Mouse (Mus musculus) neural tube, embryonic 13.5 days (tissue): ENCODE measurements around the gene Khdc1c. TPM values are rescaled to one million over a fixed set of nuclear protein-coding genes. Genes with fewer than 3 reads are reported as not detected.
"Not testable (repeated sequence)": the region's sequence is repeated elsewhere in the genome, so short reads cannot be mapped to it uniquely, and the experiment has no call there.

Experiments used
- ATAC-seq: fragments of 200-750 bp; cut with Nextera tagmentation; 2 replicates; pipeline ENCODE4 v1.8.0; 2017; ENCODE audit warnings: low read depth, mild to moderate bottlenecking, moderate TSS enrichment, moderate library complexity
- H3K27ac ChIP-seq: fragments of 300-500 bp; sonication (generic); replicated peaks from 2 replicates; pipeline ENCODE4 v1.5.1; 2015; ENCODE audit warnings: moderate library complexity, mild to moderate bottlenecking, inconsistent platforms
- H3K27me3 ChIP-seq: fragments of 300-500 bp; sonication (generic); 2 replicates; pipeline ENCODE4 v1.6.1; 2015; ENCODE audit warnings: mild to moderate bottlenecking, inconsistent platforms
- H3K36me3 ChIP-seq: fragments of 300-500 bp; sonication (generic); 2 replicates; pipeline ENCODE4 v1.6.1; 2015; ENCODE audit warnings: mild to moderate bottlenecking, inconsistent platforms
- H3K4me1 ChIP-seq: fragments of 300-500 bp; sonication (generic); replicated peaks from 2 replicates; pipeline ENCODE4 v1.6.1; 2015; ENCODE audit warnings: inconsistent platforms
- H3K4me2 ChIP-seq: fragments of 300-500 bp; sonication (generic); 2 replicates; pipeline ENCODE4 v1.6.1; 2015; ENCODE audit warnings: inconsistent platforms, mild to moderate bottlenecking, moderate library complexity
- H3K4me3 ChIP-seq: fragments of 300-500 bp; sonication (generic); 2 replicates; pipeline ENCODE4 v1.5.1; 2015; ENCODE audit warnings: mild to moderate bottlenecking, inconsistent platforms
- H3K9ac ChIP-seq: fragments of 300-500 bp; sonication (generic); 2 replicates; pipeline ENCODE4 v1.6.1; 2015; ENCODE audit warnings: moderate library complexity, mild to moderate bottlenecking, inconsistent platforms
- H3K9me3 ChIP-seq: fragments of 300-500 bp; sonication (generic); 2 replicates; pipeline ENCODE4 v1.6.1; 2016; ENCODE audit warnings: inconsistent platforms
- WGBS: fragments of 180-500 bp; shearing (Covaris S2); methylation state at CpG from one replicate; pipeline ENCODE4 v1.1.7; 2015; 5-methylcytosine and 5-hydroxymethylcytosine counted together
- polyA plus RNA-seq: library from polyadenylated mRNA; unstranded; fragments of >200 nt; fragmentation: Nextera tagmentation; extraction: Ambion mirVana; gene quantifications from 2 replicates; pipeline ENCODE4 v1.2.1, GENCODE M21; 2015

The Khdc1c gene
- not detected in 2 replicates for polyA plus RNA-seq

GRCm38 (mm10) chr1:21368031-21368430 is at the start of gene Khdc1c:
Khdc1c (plus strand) TSS chr1:21368331.
- ATAC-seq, H3K27ac ChIP-seq, H3K4me1 ChIP-seq, H3K4me3 ChIP-seq, H3K27me3 ChIP-seq, H3K9ac ChIP-seq, H3K36me3 ChIP-seq, H3K4me2 ChIP-seq, H3K9me3 ChIP-seq: not testable (repeated sequence)
- 81% methylated on average over 1 of the region's 1 CpGs for WGBS

DNA sequence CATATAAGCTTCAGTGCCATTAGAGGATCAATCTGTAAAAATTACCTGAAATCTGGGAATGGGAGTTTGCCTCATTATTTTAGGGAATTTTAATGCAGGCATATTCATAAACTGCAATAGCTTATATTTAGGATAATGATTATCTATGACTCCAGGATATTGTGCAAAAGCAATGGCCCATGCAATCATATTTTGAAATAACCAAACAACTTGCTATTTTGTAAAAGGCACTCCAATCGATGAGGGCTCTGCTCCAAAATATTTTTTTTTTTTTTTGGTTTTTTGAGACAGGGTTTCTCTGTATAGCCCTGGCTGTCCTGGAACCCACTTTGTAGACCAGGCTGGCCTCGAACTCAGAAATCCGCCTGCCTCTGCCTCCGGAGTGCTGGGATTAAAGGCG is 47.9 kb upstream of the Khdc1c start:
- WGBS = 93% methylated on average over 5 of the region's 5 CpGs

DNA sequence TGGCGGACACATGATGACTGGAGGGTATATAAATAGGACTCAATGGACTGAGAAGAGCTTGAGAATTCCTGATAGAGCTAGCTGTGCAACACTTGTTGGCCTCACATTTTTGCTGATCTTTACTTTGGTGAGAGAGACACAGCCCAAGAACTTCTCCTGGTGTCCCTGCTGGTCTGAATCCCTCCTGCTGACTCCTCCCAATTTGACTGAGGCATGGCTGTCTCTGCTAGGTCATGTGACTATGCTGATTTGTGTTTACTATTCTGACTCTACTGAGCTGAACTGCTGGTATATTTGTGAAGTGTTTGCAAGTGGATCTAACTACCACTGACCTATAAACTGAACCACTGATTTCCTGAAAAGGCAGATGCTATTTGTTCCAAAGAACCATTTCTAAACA is 46.5 kb upstream of the Khdc1c start:
- no peak overlapping the region for H3K9ac ChIP-seq
- H3K4me2 ChIP-seq = no peak overlapping the region
- H3K4me1 ChIP-seq = no peaks in the 10 kb centered on the region; the same call in 1 of the 2 replicates
- 89% methylated on average over 1 of the region's 1 CpGs for WGBS
- H3K4me3 ChIP-seq = no peak overlapping the region
- no peaks in the 10 kb centered on the region for H3K27me3 ChIP-seq
- H3K9me3 ChIP-seq = no peaks in the 10 kb centered on the region
- no peak overlapping the region for H3K27ac ChIP-seq
- H3K36me3 ChIP-seq = no peaks in the 10 kb centered on the region
- ATAC-seq = no peak

More for the DNA sequence above, 47.9 kb upstream of the Khdc1c start:
- ATAC-seq, H3K36me3 ChIP-seq, H3K4me3 ChIP-seq, H3K4me2 ChIP-seq, H3K9ac ChIP-seq, H3K27ac ChIP-seq, H3K9me3 ChIP-seq, H3K27me3 ChIP-seq, H3K4me1 ChIP-seq: not testable (repeated sequence)

DNA sequence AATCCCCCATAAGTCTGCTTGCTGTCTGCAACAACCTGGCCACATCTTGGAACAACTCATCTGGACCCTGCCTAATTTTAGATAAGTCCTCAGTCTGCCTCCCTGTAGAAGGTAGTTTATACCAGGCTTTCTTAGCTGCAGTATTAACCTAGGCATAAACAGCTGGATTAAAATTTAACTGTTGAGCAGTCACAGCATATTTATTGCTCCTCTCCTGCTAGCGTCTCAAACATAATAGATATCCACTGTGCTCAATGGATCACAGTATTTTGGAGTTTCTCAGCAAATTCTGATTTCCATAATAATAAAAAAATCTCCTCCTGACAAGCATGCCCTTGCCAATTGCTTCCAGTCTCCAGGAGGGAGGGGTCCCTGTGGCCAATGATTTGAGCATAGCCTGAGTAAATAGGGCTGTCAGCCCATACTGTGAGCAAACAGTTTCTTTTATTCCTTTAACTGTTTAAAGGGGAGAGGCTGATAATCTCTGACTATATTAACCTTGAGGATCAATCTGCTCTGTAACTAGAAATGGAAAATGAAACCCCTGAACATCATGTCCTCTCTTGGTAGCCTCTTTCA is 44.0 kb upstream of the Khdc1c start:
- Histone ChIP-seq H3K9me3 (no peaks in the 10 kb centered on the region), H3K27ac (no peak overlapping the region), H3K27me3 (no peaks in the 10 kb centered on the region), H3K4me2 (no peak overlapping the region), H3K4me3 (no peak overlapping the region), H3K9ac (no peak overlapping the region), H3K4me1 (no peaks in the 10 kb centered on the region; the same call in 1 of the 2 replicates), H3K36me3 (no peaks in the 10 kb centered on the region)
- 36% methylated on average over 1 of the region's 1 CpGs for WGBS
- no peak for ATAC-seq

- no peaks in the 10 kb centered on the region for H3K27me3 ChIP-seq
- no peaks in the 10 kb centered on the region; the same call in 1 of the 2 replicates for H3K4me1 ChIP-seq
- no peak overlapping the region for H3K4me2 ChIP-seq
- no peak for ATAC-seq
- WGBS = 91% methylated on average over 1 of the region's 1 CpGs
- H3K4me3 ChIP-seq = no peak overlapping the region
- H3K9me3 ChIP-seq = no peaks in the 10 kb centered on the region
- H3K27ac ChIP-seq = no peak overlapping the region
- H3K36me3 ChIP-seq = no peaks in the 10 kb centered on the region
- H3K9ac ChIP-seq = no peak overlapping the region
Measured at GRCm38 (mm10) chr1:21324633-21325032, 43.5 kb upstream of the Khdc1c start.

- WGBS = 94% methylated on average over 7 of the region's 7 CpGs
- Histone ChIP-seq H3K4me1 (no peaks in the 10 kb centered on the region; the same call in 1 of the 2 replicates), H3K4me2 (no peak overlapping the region), H3K36me3 (no peaks in the 10 kb centered on the region), H3K9me3 (no peaks in the 10 kb centered on the region), H3K27ac (no peak overlapping the region), H3K4me3 (no peak overlapping the region), H3K27me3 (no peaks in the 10 kb centered on the region), H3K9ac (no peak overlapping the region)
- no peak for ATAC-seq
Measured at GRCm38 (mm10) chr1:21326733-21327132, 41.4 kb upstream of the Khdc1c start.

GRCm38 (mm10) chr1:21331161-21331560 is 37.0 kb upstream of the Khdc1c start:
- not testable (repeated sequence) for H3K9me3 ChIP-seq, H3K4me2 ChIP-seq, H3K36me3 ChIP-seq, H3K27ac ChIP-seq, H3K27me3 ChIP-seq, H3K4me3 ChIP-seq, ATAC-seq, H3K4me1 ChIP-seq, H3K9ac ChIP-seq

DNA sequence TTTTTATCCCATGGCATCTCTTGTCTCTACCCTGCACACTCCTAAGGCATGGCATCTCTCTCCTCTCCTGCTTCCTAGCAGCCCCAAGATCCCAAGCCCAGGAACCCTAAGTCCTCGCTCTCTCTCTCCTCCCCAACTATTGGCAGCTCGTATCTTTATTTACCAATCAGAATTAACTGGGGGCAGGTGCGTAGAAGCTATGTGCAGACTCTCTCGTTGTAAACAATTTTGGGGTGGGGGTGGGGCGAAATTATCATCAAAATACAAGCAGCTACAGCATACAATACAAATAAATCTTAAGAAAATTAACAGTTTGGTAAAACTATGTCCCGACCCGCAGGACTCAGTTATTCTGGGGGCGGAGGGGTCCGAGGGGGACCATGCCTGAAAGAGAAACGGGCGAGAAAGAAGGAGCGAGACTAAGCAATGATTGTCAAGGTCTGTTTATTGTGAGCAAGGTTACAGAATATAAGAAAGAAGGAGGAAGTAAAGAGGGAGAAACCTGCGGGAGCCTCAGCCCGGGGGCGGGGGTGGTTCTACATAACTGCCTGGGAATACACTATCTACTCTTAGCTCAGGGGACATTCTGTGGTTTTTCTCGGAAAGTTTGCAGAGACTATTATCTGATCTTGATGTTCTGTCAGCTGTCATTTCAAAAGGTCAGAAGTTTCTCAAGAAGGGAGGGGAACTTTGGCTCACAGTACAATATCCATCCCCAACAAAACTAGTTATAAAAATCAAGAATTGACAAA is 34.7 kb upstream of the Khdc1c start:
- no peak for ATAC-seq
- Histone ChIP-seq H3K9me3 (no peaks in the 10 kb centered on the region), H3K9ac (no peak overlapping the region), H3K4me1 (no peaks in the 10 kb centered on the region), H3K27me3 (no peaks in the 10 kb centered on the region), H3K27ac (no peak overlapping the region), H3K36me3 (no peaks in the 10 kb centered on the region), H3K4me3 (no peak overlapping the region), H3K4me2 (no peak overlapping the region)
- 85% methylated on average over 16 of the region's 16 CpGs for WGBS

GRCm38 (mm10) chr1:21335836-21336235 is 32.3 kb upstream of the Khdc1c start:
- Histone ChIP-seq H3K36me3 (no peaks in the 10 kb centered on the region), H3K27ac (no peak overlapping the region), H3K4me2 (no peak overlapping the region), H3K27me3 (no peaks in the 10 kb centered on the region), H3K4me1 (no peaks in the 10 kb centered on the region), H3K9ac (no peak overlapping the region), H3K4me3 (no peak overlapping the region), H3K9me3 (no peaks in the 10 kb centered on the region)
- no peak for ATAC-seq

DNA sequence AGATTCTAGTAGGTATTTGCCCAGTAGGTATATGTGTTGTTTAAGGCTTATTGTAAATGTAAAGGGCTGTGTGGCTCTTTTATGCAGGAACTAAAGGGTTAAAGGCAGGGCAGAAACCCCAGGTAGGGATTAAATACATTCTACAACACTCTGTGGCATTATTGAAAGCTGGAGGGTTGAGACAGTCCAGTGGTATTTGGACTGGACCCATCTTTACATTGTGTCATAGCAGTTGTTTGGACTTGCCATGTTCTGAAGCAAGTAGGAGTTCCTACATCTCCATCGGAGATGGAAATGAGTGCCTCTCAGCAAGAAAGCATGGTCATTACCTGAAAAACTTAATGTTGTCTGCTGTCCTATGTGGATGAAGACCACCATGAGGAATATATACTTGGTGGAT is 27.4 kb upstream of the Khdc1c start:
- 94% methylated on average over 1 of the region's 1 CpGs for WGBS
- no peaks in the 10 kb centered on the region for H3K9me3 ChIP-seq
- no peaks in the 10 kb centered on the region for H3K4me1 ChIP-seq
- H3K4me2 ChIP-seq = no peak overlapping the region
- no peak overlapping the region for H3K27ac ChIP-seq
- H3K36me3 ChIP-seq = no peaks in the 10 kb centered on the region
- no peak overlapping the region for H3K4me3 ChIP-seq
- no peaks in the 10 kb centered on the region for H3K27me3 ChIP-seq
- no peak overlapping the region for H3K9ac ChIP-seq
- ATAC-seq = no peak

- H3K4me2 ChIP-seq = no peak overlapping the region
- no peaks in the 10 kb centered on the region for H3K27me3 ChIP-seq
- H3K9ac ChIP-seq = no peak overlapping the region
- H3K4me3 ChIP-seq = no peak overlapping the region
- H3K4me1 ChIP-seq = no peaks in the 10 kb centered on the region
- H3K27ac ChIP-seq = no peak overlapping the region
- no peak for ATAC-seq
- H3K36me3 ChIP-seq = no peaks in the 10 kb centered on the region
- 59% methylated on average over 4 of the region's 4 CpGs for WGBS
- H3K9me3 ChIP-seq = no peaks in the 10 kb centered on the region
Measured at GRCm38 (mm10) chr1:21344253-21344652, 23.9 kb upstream of the Khdc1c start.

DNA sequence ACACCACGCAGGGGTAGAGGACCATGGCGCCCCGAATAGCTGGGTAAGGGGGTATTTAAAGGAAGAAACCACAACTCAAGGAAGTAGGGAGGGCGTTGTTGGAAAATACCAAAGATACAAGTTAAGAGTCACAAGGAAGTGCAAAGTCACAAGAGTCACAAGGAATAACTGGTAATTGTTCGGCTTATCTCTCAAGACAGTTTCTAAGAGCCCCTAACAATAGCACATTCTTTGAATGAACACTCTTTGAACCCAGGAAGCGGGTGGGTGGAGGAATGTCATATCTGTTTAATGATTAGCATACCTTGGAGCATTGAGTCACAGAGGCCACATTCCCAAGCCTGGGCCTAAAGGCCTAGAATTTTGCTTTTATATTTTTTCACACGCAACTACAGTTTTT is 23.4 kb upstream of the Khdc1c start:
- not testable (repeated sequence) for H3K9me3 ChIP-seq, H3K36me3 ChIP-seq, H3K27ac ChIP-seq, H3K4me2 ChIP-seq, H3K4me3 ChIP-seq, ATAC-seq, H3K27me3 ChIP-seq, H3K4me1 ChIP-seq, H3K9ac ChIP-seq
- 90% methylated on average over 7 of the region's 7 CpGs for WGBS

- Histone ChIP-seq H3K9ac (no peak within 1 kb of the TSS), H3K4me1 (no peaks in the 10 kb centered on the region), H3K9me3 (no peaks in the 10 kb centered on the region), H3K4me2 (no peak within 1 kb of the TSS), H3K36me3 (no peaks in the 10 kb centered on the region), H3K27ac (no peak within 1 kb of the TSS), H3K4me3 (no peak within 1 kb of the TSS), H3K27me3 (no peaks in the 10 kb centered on the region)
- ATAC-seq = no peak
- 78% methylated on average over 2 of the region's 2 CpGs for WGBS
Measured at GRCm38 (mm10) chr1:21349341-21349740, 18.8 kb upstream of the Khdc1c start, which contains the start of gene Khdc1a. Khdc1a (plus strand) TSS chr1:21349641.
